ENCODE assay signal across 29 mouse cellular contexts in the genomic region with DNA sequence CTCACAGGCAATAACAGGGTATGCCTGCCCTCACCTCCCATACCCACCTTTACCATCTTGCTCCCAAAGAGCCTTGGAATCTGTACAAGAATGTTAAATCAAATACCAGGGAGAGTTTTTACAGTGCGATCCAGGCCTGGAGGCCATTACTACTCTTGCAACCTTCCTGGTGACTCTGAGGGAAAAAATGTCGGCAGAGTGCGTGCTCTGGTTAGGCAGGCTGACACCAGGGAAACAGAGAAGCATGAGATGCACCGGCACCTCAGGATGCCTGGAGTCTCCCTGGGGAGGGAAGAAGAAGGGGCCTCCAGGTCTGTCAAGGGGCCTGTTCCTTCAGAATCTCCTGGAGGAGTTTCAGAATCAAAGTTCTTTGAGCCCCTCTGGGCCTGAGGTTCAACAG.
A peak's percentile ranks its signal among the peaks of the same experiment; 100 is the strongest.
DNase-seq lines count a peak whose midpoint lies in the region; ATAC-seq and TF ChIP-seq lines count a peak whose summit lies in the region.
"Had no signal": no experiment of that assay in that cellular context is flagged by ENCODE, and none has a peak within 500 bp of the region (broad histone marks: within the 10 kb centered on the region; RNA-seq: fewer than 3 reads in every experiment).

No protein-coding gene starts in this region.

- H3K9me3 ChIP-seq in stomach, postnatal 0 days (ENCODE audit: control insufficient read depth, low read length) = no peaks in the 10 kb centered on the region
- H3K9me3 ChIP-seq: embryonic facial prominence, embryonic 10.5 days; embryonic facial prominence, embryonic 13.5 days; forebrain, embryonic 12.5 days; forebrain, embryonic 15.5 days; G1E; heart, embryonic 12.5 days; heart, embryonic 15.5 days; hindbrain, embryonic 12.5 days; hindbrain, embryonic 15.5 days had no signal

- intact Hi-C loops in heart, postnatal 14 days (cut with DNase I) = loop anchor here (5.0 kb wide), 1 partner anchor 241 kb away; no protein-coding TSS in a partner anchor

- WGBS in stomach, postnatal 0 days = 71% methylated on average over 4 of the region's 4 CpGs

- no peak overlapping the region for H3K27ac ChIP-seq in stomach, postnatal 0 days (replicated peaks)
- H3K27ac ChIP-seq: embryonic facial prominence, embryonic 10.5 days; embryonic facial prominence, embryonic 13.5 days; forebrain, embryonic 12.5 days; forebrain, embryonic 15.5 days; heart, embryonic 15.5 days; hindbrain, embryonic 12.5 days; hindbrain, embryonic 15.5 days had no signal

- no peak for TF ChIP-seq EP300 in stomach, postnatal 0 days (optimal IDR thresholded peaks at IDR 0.05)

- no peak overlapping the region for H3K9ac ChIP-seq in stomach, postnatal 0 days (ENCODE audit: low read length)
- H3K9ac ChIP-seq: embryonic facial prominence, embryonic 13.5 days; forebrain, embryonic 12.5 days; forebrain, embryonic 15.5 days; heart, embryonic 12.5 days; heart, embryonic 15.5 days; hindbrain, embryonic 12.5 days; hindbrain, embryonic 15.5 days had no signal

- TF ChIP-seq CTCF in stomach, postnatal 0 days (IDR thresholded peaks at IDR 0.05; ENCODE audit: low read depth) = no peak

- no peaks in the 10 kb centered on the region for H3K4me1 ChIP-seq in stomach, postnatal 0 days (replicated peaks; ENCODE audit: control insufficient read depth, insufficient read depth)
- H3K4me1 ChIP-seq: embryonic facial prominence, embryonic 10.5 days; embryonic facial prominence, embryonic 13.5 days; forebrain, embryonic 12.5 days; hindbrain, embryonic 12.5 days; hindbrain, embryonic 15.5 days had no signal

- no peak overlapping the region for H3K4me2 ChIP-seq in stomach, postnatal 0 days (replicated peaks; ENCODE audit: low read depth)
- H3K4me2 ChIP-seq: embryonic facial prominence, embryonic 13.5 days; forebrain, embryonic 12.5 days; forebrain, embryonic 15.5 days; heart, embryonic 12.5 days; heart, embryonic 15.5 days; hindbrain, embryonic 12.5 days; hindbrain, embryonic 15.5 days had no signal

- no peaks in the 10 kb centered on the region for H3K36me3 ChIP-seq in stomach, postnatal 0 days (ENCODE audit: control insufficient read depth, insufficient read depth, low read length)
- H3K36me3 ChIP-seq: embryonic facial prominence, embryonic 10.5 days; embryonic facial prominence, embryonic 13.5 days; forebrain, embryonic 12.5 days; forebrain, embryonic 15.5 days; G1E; heart, embryonic 12.5 days; heart, embryonic 15.5 days; hindbrain, embryonic 12.5 days; hindbrain, embryonic 15.5 days had no signal

- peak; percentile 78 for DNase-seq in heart, adult 11 months
- DNase-seq in heart, postnatal 14 days = no peak
- peak; percentile 33 for DNase-seq in kidney, postnatal 14 days
- DNase-seq in kidney, adult 8-10 months = no peak
- DNase-seq in testis, postnatal 10 days (ENCODE audit: low spot score) = peak; percentile 31
- no peak for DNase-seq in testis, postnatal 14 days (ENCODE audit: low spot score)
- peak; percentile 7 for DNase-seq in stomach, postnatal 0 days (ENCODE audit: low spot score)
- no peak for DNase-seq in left cerebral cortex, adult 11 months (ENCODE audit: low spot score)
- DNase-seq: adrenal gland, adult 8-10 months; adrenal gland, postnatal 25 days; B cell, adult 2 months; cerebellum, adult 11-12 months; cerebellum, adult 8-10 months; cerebellum, postnatal 36 days; embryo, embryonic 11 days; gastrocnemius, postnatal 10 days; gastrocnemius, postnatal 36 days had no signal

- H3K4me3 ChIP-seq in stomach, postnatal 0 days (ENCODE audit: low read depth, low read length) = no peak overlapping the region
- H3K4me3 ChIP-seq: embryonic facial prominence, embryonic 10.5 days; embryonic facial prominence, embryonic 13.5 days; erythroblast, embryonic 14.5 days; forebrain, embryonic 12.5 days; forebrain, embryonic 15.5 days; heart, embryonic 12.5 days; heart, embryonic 15.5 days; hindbrain, embryonic 12.5 days; hindbrain, embryonic 15.5 days had no signal

- ATAC-seq in stomach, postnatal 0 days (ENCODE audit: low FRiP score, low TSS enrichment) = no peak
- ATAC-seq: activated CD4-positive, CD25-positive, alpha-beta regulatory T cell, adult 4 months; forebrain, embryonic 15.5 days had no signal

- no peaks in the 10 kb centered on the region for H3K27me3 ChIP-seq in stomach, postnatal 0 days (ENCODE audit: control insufficient read depth, insufficient read depth, low read length)
- H3K27me3 ChIP-seq: CH12.LX; embryonic facial prominence, embryonic 13.5 days; forebrain, embryonic 12.5 days; forebrain, embryonic 15.5 days; heart, embryonic 12.5 days; heart, embryonic 15.5 days; hindbrain, embryonic 12.5 days; hindbrain, embryonic 15.5 days had no signal

Comparison
In these comparisons a context has a peak if more than half of its experiments do, and no peak if none do; other contexts are left out.
1. DNase-seq: peak in heart, adult 11 months (single experiment), kidney, postnatal 14 days (single experiment), testis, postnatal 10 days (single experiment) and stomach, postnatal 0 days (single experiment); none in heart, postnatal 14 days (0 of 2), kidney, adult 8-10 months (0 of 2), testis, postnatal 14 days (single experiment) and left cerebral cortex, adult 11 months (single experiment).